Mouse (Mus musculus): ENCODE measurements around the gene Otud6a. TPM values are rescaled to one million over a fixed set of nuclear protein-coding genes. Genes with fewer than 3 reads are reported as not detected.

Otud6a gene
- polyA plus RNA-seq (2012; ENCODE audit: low replicate concordance): not detected in 2 replicates

DNA sequence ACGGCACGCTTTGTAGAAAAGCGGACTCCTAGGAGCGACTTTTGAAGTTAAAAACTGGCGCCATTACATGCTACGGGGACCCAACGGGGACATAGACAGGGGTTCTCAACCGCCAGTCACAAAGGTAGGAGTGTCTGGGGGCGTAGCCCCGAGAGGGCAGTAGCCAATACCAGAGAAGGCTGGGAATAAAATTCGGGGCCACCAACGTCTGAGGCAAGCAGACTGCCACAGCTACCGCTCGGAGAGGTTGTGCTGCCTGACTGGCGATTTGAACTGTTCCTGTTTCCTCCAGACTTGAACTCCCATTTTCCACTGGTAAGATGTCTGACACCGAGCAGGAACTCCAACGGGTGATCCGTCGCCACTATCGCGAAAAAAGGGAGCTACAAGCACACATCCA is at the start of gene Otud6a:
TSS of gene Otud6a (plus strand) at position 321 of the 400 bp plus-strand sequence.

GRCm38 (mm10) chrX:100442617-100443016 is 13.8 kb downstream of the Otud6a start, which contains the start of gene Awat2:
Gene Awat2, minus strand, starts transcription at chrX:100442717.

Other genes starting within 250 kb of the Otud6a start
- gene Awat2, start 13.7 kb downstream of the Otud6a start, polyA plus RNA-seq (2012; ENCODE audit: low replicate concordance): 0.06 TPM in 1 of 2 replicates, not detected in the other
- gene Igbp1, start 65.3 kb downstream of the Otud6a start, polyA plus RNA-seq (2012; ENCODE audit: low replicate concordance): 5.7 and 18.6 TPM in 2 replicates
- gene Dgat2l6, start 95.8 kb downstream of the Otud6a start, polyA plus RNA-seq (2012; ENCODE audit: low replicate concordance): not detected in 2 replicates
- gene Awat1, start 143.2 kb downstream of the Otud6a start, polyA plus RNA-seq (2012; ENCODE audit: low replicate concordance): not detected in 2 replicates
- gene P2ry4, start 165.9 kb downstream of the Otud6a start, polyA plus RNA-seq (2012; ENCODE audit: low replicate concordance): not detected in 2 replicates
- gene Arr3, start 176.5 kb downstream of the Otud6a start, polyA plus RNA-seq (2012; ENCODE audit: low replicate concordance): not detected in 2 replicates
- gene Kif4, start 196.7 kb downstream of the Otud6a start, polyA plus RNA-seq (2012; ENCODE audit: low replicate concordance): 0.55 and 1.2 TPM in 2 replicates
- 1.4 and 8.0 TPM in 2 replicates for gene Pdzd11, start 197.6 kb downstream of the Otud6a start, polyA plus RNA-seq (2012; ENCODE audit: low replicate concordance)

Data from hematopoietic multipotent progenitor cell, adult 10-12 weeks (in vitro differentiated cells).